Mouse (Mus musculus) kidney, adult 18-20 months (tissue): ENCODE measurements around the gene Gm7030.
"Not testable (repeated sequence)": the region's sequence is repeated elsewhere in the genome, so short reads cannot be mapped to it uniquely, and the experiment has no call there.

Experiments used
- DNase-seq: peaks from one replicate; pipeline ENCODE4 v3.0.0; 2021

Gene Gm7030

GRCm38 (mm10) chr17:36135421-36136231, 6.4 kb upstream of the Gm7030 start:
- not testable (repeated sequence) for DNase-seq

DNA sequence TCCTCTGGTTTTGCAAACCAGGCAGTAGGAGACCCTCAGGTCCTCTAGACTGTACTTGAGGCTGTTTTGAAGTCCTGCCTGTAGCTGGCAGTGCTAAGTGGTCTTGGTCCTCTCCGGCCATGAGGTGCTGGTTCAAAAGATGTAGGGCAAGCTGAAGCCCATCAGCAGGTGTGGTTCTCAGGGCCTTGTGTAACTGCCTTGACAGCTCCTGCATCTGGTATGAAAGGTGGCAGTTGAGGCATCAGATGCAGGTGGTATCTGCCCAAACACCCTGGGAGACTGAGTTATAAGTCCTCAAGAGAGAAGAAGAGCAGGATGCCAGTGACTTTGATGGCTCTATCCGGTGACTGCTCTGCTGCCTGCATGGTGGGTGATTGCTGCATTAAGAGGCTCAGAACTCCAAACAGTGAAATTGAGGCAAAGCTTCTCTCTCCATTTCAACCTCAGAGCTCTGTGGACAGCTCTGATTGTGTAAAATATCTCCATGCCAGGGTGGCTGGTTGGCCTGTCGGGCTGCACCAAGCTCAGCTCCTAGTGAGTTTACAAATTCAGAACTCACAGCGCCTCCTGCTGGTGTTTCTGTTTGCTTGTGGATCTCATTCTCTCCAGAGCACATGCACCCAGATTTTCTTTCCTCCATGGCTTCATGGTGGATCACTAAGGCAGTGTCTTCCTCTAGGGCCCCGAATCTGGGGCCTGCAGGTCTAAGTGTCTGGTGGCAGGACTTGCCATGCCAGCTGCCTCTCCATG, 2.5 kb upstream of the Gm7030 start:
- DNase-seq = no peak

DNA sequence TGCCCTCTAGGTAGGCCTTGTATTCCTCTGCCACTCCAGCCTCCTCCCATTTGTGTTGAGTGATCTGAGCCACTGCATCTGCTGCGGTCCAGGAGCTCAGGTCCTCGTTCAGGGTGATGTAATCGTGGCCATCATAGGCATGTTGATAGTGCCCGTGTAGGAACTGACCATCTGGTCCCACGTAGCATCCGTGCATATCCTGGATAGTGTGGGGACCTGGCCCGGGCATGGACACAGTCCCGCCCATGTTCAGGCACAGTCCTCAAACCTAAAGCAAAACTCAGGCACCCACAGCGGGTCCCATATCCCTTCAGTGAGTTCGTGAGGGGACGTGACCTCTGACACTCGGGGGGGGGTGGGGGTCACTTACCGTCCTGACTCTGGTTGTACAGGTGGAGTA, 700 bp downstream of the Gm7030 start:
- not testable (repeated sequence) for DNase-seq

DNA sequence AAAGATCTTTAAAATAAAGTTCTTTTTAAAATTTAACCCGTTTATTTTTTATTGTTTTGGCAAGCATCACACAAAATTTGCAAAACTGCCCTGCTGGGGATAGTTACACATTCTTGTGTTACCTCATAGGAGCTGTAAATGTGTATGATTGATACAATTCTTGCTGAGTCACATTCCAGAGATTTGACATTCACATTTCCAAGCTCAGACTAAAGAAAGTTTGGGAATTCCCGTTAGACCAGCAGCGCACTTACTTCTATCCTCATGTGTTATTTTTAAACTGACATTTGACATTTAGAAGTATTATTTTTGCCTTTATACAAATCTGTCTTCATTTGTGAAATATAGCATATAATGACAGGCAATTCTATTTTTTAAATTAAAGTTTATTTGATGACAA, 5.1 kb downstream of the Gm7030 start:
- not testable (repeated sequence) for DNase-seq

DNA sequence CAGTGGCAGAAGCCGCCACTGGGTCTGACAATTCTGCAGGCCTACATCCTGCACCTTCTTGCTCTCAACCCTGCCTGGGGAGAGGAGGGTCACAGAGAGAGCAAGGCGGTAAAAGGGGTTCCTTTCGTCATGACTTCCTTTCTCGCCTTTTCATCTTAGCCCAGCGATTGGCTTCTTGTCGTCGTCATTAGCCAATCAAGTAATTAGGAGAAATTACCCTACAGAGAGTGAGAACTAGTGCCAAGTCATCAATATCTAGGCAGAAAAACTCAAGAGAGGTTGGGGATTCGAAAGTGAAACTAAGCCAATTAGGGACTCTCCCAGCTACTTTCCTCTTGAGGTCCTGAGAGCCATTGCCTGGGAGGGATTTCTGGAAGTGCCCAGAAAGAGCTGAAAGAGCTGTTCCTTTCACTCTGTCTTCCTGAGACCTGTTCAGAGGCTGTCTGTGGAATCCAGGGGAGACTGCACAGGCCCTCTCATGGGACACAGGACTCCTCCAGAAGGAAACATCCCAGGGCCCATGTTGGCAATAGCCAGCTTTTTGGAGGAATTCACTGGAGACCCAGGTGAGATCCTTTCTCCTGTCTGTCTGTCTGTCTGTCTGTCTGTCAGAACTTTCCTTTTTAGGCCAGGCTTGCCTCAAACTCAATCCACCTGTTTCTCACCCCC, 7.7 kb downstream of the Gm7030 start, which contains the start of gene Gm19684:
Gm19684 (plus strand) TSS at position 327 of the 669 bp plus-strand sequence.
- DNase-seq = peak; percentile 40

- DNase-seq = not testable (repeated sequence)
Observed at GRCm38 (mm10) chr17:36120839-36121238, 8.4 kb downstream of the Gm7030 start.

- DNase-seq = not testable (repeated sequence)
Observed at GRCm38 (mm10) chr17:36116545-36116944, 12.7 kb downstream of the Gm7030 start.

DNA sequence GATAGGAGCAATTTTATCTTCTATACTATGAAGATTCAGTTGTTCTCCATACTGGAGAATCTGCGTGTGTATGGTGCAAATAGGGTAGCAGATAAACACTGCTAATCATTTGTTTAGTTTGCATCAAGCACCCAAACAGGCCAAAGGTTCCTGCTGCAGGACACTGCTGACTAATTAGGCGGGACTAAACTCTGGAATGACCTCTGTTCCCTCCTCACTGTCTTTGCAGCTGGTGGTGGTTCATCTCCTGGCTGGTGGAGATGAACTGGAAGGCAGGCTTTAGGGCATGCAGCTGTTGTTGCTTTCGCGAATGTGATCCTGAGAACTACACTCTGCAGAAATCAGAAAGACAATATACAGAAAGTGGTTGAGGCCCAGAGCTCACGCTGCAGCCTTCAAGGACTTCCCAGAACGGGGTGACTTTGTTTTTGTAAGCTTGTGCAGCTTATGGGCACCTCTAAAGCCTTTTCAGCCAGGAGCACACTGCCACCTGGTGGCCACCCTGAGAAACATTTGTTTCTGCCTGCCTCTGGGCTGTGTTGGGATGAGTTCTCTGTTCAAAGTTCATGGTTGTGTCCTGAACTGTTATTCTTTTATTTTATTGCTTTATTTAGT, 15.1 kb downstream of the Gm7030 start:
- peak; percentile 70 for DNase-seq

GRCm38 (mm10) chr17:36111510-36111868, 17.7 kb downstream of the Gm7030 start:
- not testable (repeated sequence) for DNase-seq

GRCm38 (mm10) chr17:36110641-36111509, 18.4 kb downstream of the Gm7030 start:
- peak; percentile 59 for DNase-seq

DNA sequence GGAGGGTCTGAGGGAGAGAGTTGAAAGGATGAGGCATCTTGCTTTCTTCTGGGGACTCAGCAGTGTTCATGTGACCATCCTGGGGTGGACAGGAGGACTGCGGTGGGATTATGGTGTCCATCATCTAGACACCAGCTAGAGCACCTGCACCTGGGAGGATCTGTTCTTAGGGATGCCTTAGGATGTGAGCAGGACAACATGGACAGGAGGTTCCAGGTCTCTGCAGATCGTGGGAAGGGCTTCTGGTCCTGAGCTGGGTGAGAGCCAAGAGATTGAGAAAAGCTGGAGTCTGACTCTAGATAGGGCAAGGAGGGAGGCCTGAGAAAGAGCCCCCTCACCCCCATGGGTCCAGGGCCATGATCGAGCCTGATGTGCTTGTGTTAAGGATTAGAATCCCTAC, 19.1 kb downstream of the Gm7030 start:
- DNase-seq = not testable (repeated sequence)

DNA sequence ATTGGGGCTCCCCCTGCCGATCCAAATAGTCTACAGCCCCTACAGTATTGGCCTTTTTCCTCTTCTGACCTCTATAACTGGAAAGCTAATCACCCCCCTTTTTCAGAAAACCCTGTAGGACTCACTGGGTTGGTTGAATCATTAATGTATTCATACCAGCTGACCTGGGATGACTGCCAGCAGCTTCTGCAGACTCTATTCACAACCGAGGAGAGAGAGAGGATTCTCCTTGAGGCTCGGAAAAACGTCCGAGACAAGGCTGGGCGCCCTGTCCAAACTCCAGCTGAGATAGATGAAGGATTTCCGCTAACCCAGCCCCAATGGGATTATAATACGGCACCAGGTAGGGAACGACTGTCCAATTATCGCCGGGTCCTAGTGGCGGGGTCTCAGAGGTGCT, 27.1 kb downstream of the Gm7030 start:
- DNase-seq = peak; percentile 58

GRCm38 (mm10) chr17:36099603-36100002, 29.6 kb downstream of the Gm7030 start:
- not testable (repeated sequence) for DNase-seq

GRCm38 (mm10) chr17:36093936-36094335, 35.3 kb downstream of the Gm7030 start:
- no peak for DNase-seq

GRCm38 (mm10) chr17:36092520-36092919, 36.7 kb downstream of the Gm7030 start:
- not testable (repeated sequence) for DNase-seq

GRCm38 (mm10) chr17:36091933-36092332, 37.3 kb downstream of the Gm7030 start:
- not testable (repeated sequence) for DNase-seq

DNA sequence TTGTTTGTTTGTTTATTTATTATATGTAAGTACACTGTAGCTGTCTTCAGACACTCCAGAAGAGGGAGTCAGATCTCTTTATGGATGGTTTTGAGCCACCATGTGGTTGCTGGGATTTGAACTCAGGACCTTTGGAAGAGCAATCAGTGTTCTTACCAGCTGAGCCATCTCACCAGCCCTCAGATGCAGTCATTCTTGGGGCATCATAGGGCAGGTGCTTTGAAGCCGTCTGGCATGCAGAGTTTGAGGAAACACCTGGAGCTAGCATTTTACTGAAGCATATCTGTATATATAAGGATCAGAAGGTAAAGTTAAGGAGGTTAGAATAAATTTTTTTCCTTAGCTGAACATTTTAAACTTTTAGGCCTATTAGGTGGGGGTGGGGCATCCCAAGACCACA, 43.2 kb downstream of the Gm7030 start:
- DNase-seq = not testable (repeated sequence)

GRCm38 (mm10) chr17:36083870-36084451, 45.3 kb downstream of the Gm7030 start:
- peak; percentile 19 for DNase-seq

DNA sequence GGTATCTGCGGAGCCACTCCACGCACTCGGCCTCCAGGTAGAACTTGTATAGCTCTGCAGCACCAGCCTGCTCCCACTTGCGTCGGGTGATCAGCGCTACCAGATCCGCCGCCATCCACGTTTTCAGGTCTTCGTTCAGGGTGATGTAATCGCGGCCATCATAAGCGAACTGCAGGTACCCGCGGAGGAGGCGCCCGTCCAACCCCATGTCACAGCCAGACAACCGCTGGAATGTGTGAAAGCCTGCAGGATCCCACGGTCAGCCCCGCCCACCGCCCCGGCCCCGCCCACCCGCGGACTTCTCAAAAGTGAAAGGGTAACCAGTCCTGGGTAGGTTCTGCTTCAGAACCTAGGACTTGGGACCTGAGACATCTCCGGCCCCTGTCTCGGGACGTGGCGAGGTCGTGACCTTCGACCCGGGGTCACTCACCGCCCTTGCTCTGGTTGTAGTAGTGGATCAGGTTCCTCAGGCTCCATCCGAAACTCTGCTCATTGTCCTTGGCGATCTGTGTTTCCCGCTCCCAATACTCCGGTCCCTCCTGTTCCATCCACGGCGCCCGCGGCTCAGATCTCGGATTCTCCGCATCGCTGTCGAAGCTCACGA, 45.9 kb downstream of the Gm7030 start:
- DNase-seq = peak; percentile 69

GRCm38 (mm10) chr17:36082519-36083232, 46.5 kb downstream of the Gm7030 start:
- DNase-seq = not testable (repeated sequence)
